Mouse (Mus musculus) spleen, adult 12 weeks (tissue): Measurements from ENCODE around the gene Clec16a.

Experiments
- DNase-seq: peaks from one replicate; pipeline ENCODE4 v3.0.0; 2022; ENCODE audit warnings: low spot score

Clec16a gene

GRCm38 (mm10) chr16:10585165-10585564, 40.0 kb downstream of the Clec16a start:
- DNase-seq, result no peak

- no peak for DNase-seq
Measured at GRCm38 (mm10) chr16:10586546-10586945, 41.4 kb downstream of the Clec16a start.

- DNase-seq, result no peak
Measured at GRCm38 (mm10) chr16:10599888-10600740, 55.0 kb downstream of the Clec16a start.

GRCm38 (mm10) chr16:10607802-10608201, 62.7 kb downstream of the Clec16a start:
- DNase-seq, result no peak

GRCm38 (mm10) chr16:10609921-10610320, 64.8 kb downstream of the Clec16a start:
- DNase-seq, result no peak

- no peak for DNase-seq
Measured at GRCm38 (mm10) chr16:10610801-10611200, 65.7 kb downstream of the Clec16a start.

GRCm38 (mm10) chr16:10611306-10611705, 66.2 kb downstream of the Clec16a start:
- DNase-seq, result no peak

- no peak for DNase-seq
Measured at GRCm38 (mm10) chr16:10613996-10614395, 68.9 kb downstream of the Clec16a start.

- no peak for DNase-seq
Measured at GRCm38 (mm10) chr16:10620961-10621614, 75.9 kb downstream of the Clec16a start.

- no peak for DNase-seq
Measured at GRCm38 (mm10) chr16:10621710-10622109, 76.6 kb downstream of the Clec16a start.

GRCm38 (mm10) chr16:10626116-10626515, 81.0 kb downstream of the Clec16a start:
- no peak for DNase-seq

GRCm38 (mm10) chr16:10627136-10627668, 82.1 kb downstream of the Clec16a start:
- DNase-seq, result no peak

GRCm38 (mm10) chr16:10628030-10628555, 83.0 kb downstream of the Clec16a start:
- no peak for DNase-seq

GRCm38 (mm10) chr16:10628960-10629359, 83.8 kb downstream of the Clec16a start:
- no peak for DNase-seq

GRCm38 (mm10) chr16:10629361-10629760, 84.2 kb downstream of the Clec16a start:
- no peak for DNase-seq

- no peak for DNase-seq
Measured at GRCm38 (mm10) chr16:10634940-10635339, 89.8 kb downstream of the Clec16a start.

GRCm38 (mm10) chr16:10637898-10638297, 92.8 kb downstream of the Clec16a start:
- DNase-seq, result no peak

GRCm38 (mm10) chr16:10639111-10639889, 94.2 kb downstream of the Clec16a start:
- DNase-seq, result no peak

- peak; percentile 51 for DNase-seq
Measured at GRCm38 (mm10) chr16:10640041-10640440, 94.9 kb downstream of the Clec16a start.

- no peak for DNase-seq
Measured at GRCm38 (mm10) chr16:10641146-10641545, 96.0 kb downstream of the Clec16a start.

- no peak for DNase-seq
Measured at GRCm38 (mm10) chr16:10642857-10643633, 97.9 kb downstream of the Clec16a start.
